Comparison of ENCODE assay signal across 10 mouse cellular contexts in genomic region chr15:97182617-97183038, GRCm38 (mm10).
A peak's percentile ranks its signal among the peaks of the same experiment; 100 is the strongest.
DNase-seq lines count a peak whose midpoint lies in the region; ATAC-seq lines count a peak whose summit lies in the region.
"Had no signal": no experiment of that assay in that cellular context is flagged by ENCODE, and none has a peak within 500 bp of the region (broad histone marks: within the 10 kb centered on the region; RNA-seq: fewer than 3 reads in every experiment).

No protein-coding gene starts in this region.

- H3K9me3 ChIP-seq in limb, embryonic 12.5 days = no peaks in the 10 kb centered on the region
- no peaks in the 10 kb centered on the region for H3K9me3 ChIP-seq in limb, embryonic 10.5 days (replicated peaks)
- no peaks in the 10 kb centered on the region for H3K9me3 ChIP-seq in heart, embryonic 10.5 days
- no peaks in the 10 kb centered on the region for H3K9me3 ChIP-seq in midbrain, embryonic 16.5 days (replicated peaks; ENCODE audit: control insufficient read depth, low read length, poor library complexity, severe bottlenecking)
- H3K9me3 ChIP-seq: heart, embryonic 15.5 days; liver, embryonic 12.5 days had no signal

- DNase-seq in limb, embryonic 10.5 days (ENCODE audit: low spot score) = no peak
- peak; percentile 42 for DNase-seq in embryo, embryonic 11 days
- no peak for DNase-seq in heart, embryonic 10.5 days (ENCODE audit: low spot score)
- no peak for DNase-seq in adrenal gland, adult 2 months
- DNase-seq: cerebellum, adult 9-10 months had no signal

- H3K36me3 ChIP-seq in limb, embryonic 12.5 days = no peaks in the 10 kb centered on the region
- H3K36me3 ChIP-seq in limb, embryonic 10.5 days = no peaks in the 10 kb centered on the region
- H3K36me3 ChIP-seq in heart, embryonic 10.5 days = no peaks in the 10 kb centered on the region
- H3K36me3 ChIP-seq in midbrain, embryonic 16.5 days (ENCODE audit: control insufficient read depth, insufficient read depth, low read length) = no peaks in the 10 kb centered on the region
- H3K36me3 ChIP-seq: heart, embryonic 15.5 days; liver, embryonic 12.5 days had no signal

- WGBS in limb, embryonic 12.5 days = 70% methylated on average over 9 of the region's 9 CpGs
- 82% methylated on average over 9 of the region's 9 CpGs for WGBS in limb, embryonic 10.5 days
- WGBS in heart, embryonic 10.5 days = 70% methylated on average over 9 of the region's 9 CpGs
- WGBS in midbrain, embryonic 16.5 days = 30% methylated on average over 9 of the region's 9 CpGs

- H3K4me2 ChIP-seq in limb, embryonic 12.5 days = no peak overlapping the region
- no peak overlapping the region for H3K4me2 ChIP-seq in midbrain, embryonic 16.5 days (ENCODE audit: low read length)
- H3K4me2 ChIP-seq: heart, embryonic 15.5 days; liver, embryonic 12.5 days had no signal

- no peak overlapping the region for H3K4me3 ChIP-seq in limb, embryonic 12.5 days (replicated peaks)
- no peak overlapping the region for H3K4me3 ChIP-seq in limb, embryonic 10.5 days
- no peak overlapping the region for H3K4me3 ChIP-seq in heart, embryonic 10.5 days
- H3K4me3 ChIP-seq in midbrain, embryonic 16.5 days (ENCODE audit: low read depth, low read length) = no peak overlapping the region
- H3K4me3 ChIP-seq: heart, embryonic 15.5 days; liver, embryonic 12.5 days had no signal

- H3K27me3 ChIP-seq in limb, embryonic 12.5 days = no peaks in the 10 kb centered on the region
- no peaks in the 10 kb centered on the region for H3K27me3 ChIP-seq in limb, embryonic 10.5 days (ENCODE audit: low read depth, poor library complexity, severe bottlenecking)
- H3K27me3 ChIP-seq in heart, embryonic 10.5 days (ENCODE audit: insufficient read depth, poor library complexity, severe bottlenecking) = no peaks in the 10 kb centered on the region
- no peaks in the 10 kb centered on the region for H3K27me3 ChIP-seq in midbrain, embryonic 16.5 days (ENCODE audit: control insufficient read depth, insufficient read depth, low read depth, low read length)
- H3K27me3 ChIP-seq: heart, embryonic 15.5 days; liver, embryonic 12.5 days had no signal

- no peak overlapping the region for H3K9ac ChIP-seq in limb, embryonic 12.5 days (replicated peaks)
- no peak overlapping the region for H3K9ac ChIP-seq in midbrain, embryonic 16.5 days (ENCODE audit: low read depth, low read length)
- H3K9ac ChIP-seq: heart, embryonic 15.5 days; liver, embryonic 12.5 days had no signal

- ATAC-seq in limb, embryonic 12.5 days (ENCODE audit: insufficient number of reproducible peaks, insufficient read depth, low FRiP score, low TSS enrichment, low read depth) = no peak
- ATAC-seq in midbrain, embryonic 16.5 days = no peak
- ATAC-seq in erythroid progenitor cell, adult 5-6 weeks (replicated peaks; ENCODE audit: low FRiP score, poor library complexity, severe bottlenecking) = no peak
- ATAC-seq: liver, embryonic 12.5 days had no signal

- 0 out of 2 replicates have a peak overlapping the region, but pooled peaks have one; percentile 18 for H3K27ac ChIP-seq in limb, embryonic 12.5 days
- H3K27ac ChIP-seq in limb, embryonic 10.5 days = no peak overlapping the region
- H3K27ac ChIP-seq in heart, embryonic 10.5 days = peak overlapping the region; percentile 59; the same call in 1 of the 2 replicates
- H3K27ac ChIP-seq in midbrain, embryonic 16.5 days (ENCODE audit: low read length) = peak overlapping the region; percentile 31; the same call in 1 of the 2 replicates
- H3K27ac ChIP-seq: heart, embryonic 15.5 days; liver, embryonic 12.5 days had no signal

- H3K4me1 ChIP-seq in limb, embryonic 12.5 days (replicated peaks) = peaks cover 8% of the 10 kb centered on the region; the same call in 1 of the 2 replicates
- peaks cover 12% of the 10 kb centered on the region; the same call in 1 of the 2 replicates for H3K4me1 ChIP-seq in limb, embryonic 10.5 days
- H3K4me1 ChIP-seq in heart, embryonic 10.5 days = peaks cover 9% of the 10 kb centered on the region
- peaks cover 28% of the 10 kb centered on the region for H3K4me1 ChIP-seq in midbrain, embryonic 16.5 days (ENCODE audit: control insufficient read depth, insufficient read depth, low read length)
- H3K4me1 ChIP-seq: heart, embryonic 15.5 days; liver, embryonic 12.5 days had no signal
